Mouse (Mus musculus) C2C12 (cell line): Measurements from ENCODE around the gene Necap1. TPM values are rescaled to one million over a fixed set of nuclear protein-coding genes. Genes with fewer than 3 reads are reported as not detected.
A peak's percentile ranks its signal among the peaks of the same experiment; 100 is the strongest.

Experiments
- H3K27me3 ChIP-seq: one replicate; pipeline ENCODE4 v1.6.1; 2011; ENCODE audit not compliant: control insufficient read depth, insufficient read depth, insufficient read length
- H3K36me3 ChIP-seq: one replicate; pipeline ENCODE4 v1.6.1; 2011; ENCODE audit not compliant: control insufficient read depth, insufficient read depth
- H3K4me3 ChIP-seq: one replicate; pipeline ENCODE4 v1.5.1; 2011; ENCODE audit warnings: mild to moderate bottlenecking, control low read depth; ENCODE audit not compliant: poor library complexity, insufficient read depth, severe bottlenecking
- H3K79me2 ChIP-seq: one replicate; pipeline ENCODE4 v1.6.1; 2011; ENCODE audit not compliant: control insufficient read depth, insufficient read depth
- H3K79me3 ChIP-seq: one replicate; pipeline ENCODE4 v1.6.1; 2011; ENCODE audit warnings: low read depth, control low read depth
- H3ac ChIP-seq: one replicate; pipeline ENCODE3; 2011; ENCODE audit warnings: low read depth; ENCODE audit not compliant: control insufficient read depth, insufficient read length
- CEBPB ChIP-seq: IDR thresholded peaks from one replicate; pipeline ENCODE4 v1.6.1; 2011; ENCODE audit warnings: low read depth, mild to moderate bottlenecking, control low read depth, moderate library complexity
- CTCF ChIP-seq: IDR thresholded peaks from one replicate; pipeline ENCODE4 v1.5.1; 2011; ENCODE audit not compliant: control insufficient read depth, insufficient read depth, insufficient read length
- FOSL1 ChIP-seq: IDR thresholded peaks from one replicate; pipeline ENCODE4 v1.8.0; 2011; ENCODE audit warnings: mild to moderate bottlenecking, low read length; ENCODE audit not compliant: poor library complexity, insufficient read depth, severe bottlenecking
- MAX ChIP-seq: IDR thresholded peaks from one replicate; pipeline ENCODE4 v1.6.1; 2011; ENCODE audit warnings: mild to moderate bottlenecking, control low read depth
- MYOD1 ChIP-seq: IDR thresholded peaks from one replicate; pipeline ENCODE4 v1.6.1; 2011; ENCODE audit warnings: low read depth; ENCODE audit not compliant: control insufficient read depth, insufficient read length
- MYOG ChIP-seq: IDR thresholded peaks from one replicate; pipeline ENCODE4 v1.6.1; 2011; ENCODE audit not compliant: control insufficient read depth, insufficient read length; ENCODE audit errors: extremely low read depth
- USF1 ChIP-seq: IDR thresholded peaks from one replicate; pipeline ENCODE4 v1.6.1; 2011; ENCODE audit warnings: low read depth, mild to moderate bottlenecking, control low read depth, moderate library complexity
- polyA plus RNA-seq: library from polyadenylated mRNA; unstranded; fragments of >200 nt; fragmentation: generic; extraction: Trizol; gene quantifications from one replicate; pipeline ENCODE4 v1.2.1, GENCODE M21; 2012; ENCODE audit warnings: missing spikeins

Necap1 gene
- polyA plus RNA-seq, 1 experiment = 17.7 TPM

DNA sequence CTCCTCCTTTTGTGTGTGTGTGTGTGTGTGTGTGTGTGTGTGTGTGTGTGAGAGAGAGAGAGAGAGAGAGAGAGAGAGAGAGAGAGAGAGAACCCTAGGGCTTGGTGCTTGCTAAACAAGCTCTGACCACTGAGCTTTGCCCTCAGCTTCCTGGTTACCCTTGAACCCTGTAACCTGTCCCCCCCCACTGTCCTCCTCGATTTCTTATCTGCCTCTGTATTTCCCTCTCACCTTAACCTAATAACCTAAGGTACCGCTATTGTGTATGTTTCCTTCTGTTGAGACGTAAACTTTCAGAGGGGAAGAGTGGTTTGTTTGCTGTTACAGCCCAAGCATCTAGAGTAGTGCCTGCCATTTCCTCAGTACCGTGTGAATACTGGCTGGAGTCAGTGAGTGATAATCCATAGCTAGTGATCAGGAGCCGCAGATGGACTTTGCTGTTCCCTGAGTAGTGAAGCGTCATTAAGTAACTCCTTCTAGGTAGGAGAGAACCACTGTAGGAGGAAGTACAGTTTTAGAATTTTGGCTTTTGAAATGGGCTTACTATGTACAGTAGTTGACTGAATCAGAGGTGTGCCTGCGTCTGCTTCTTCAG is 5.0 kb downstream of the Necap1 start:
- Histone ChIP-seq H3K79me3 (peaks cover 50% of the 10 kb centered on the region), H3K27me3 (no peaks in the 10 kb centered on the region), H3K79me2 (peaks cover 65% of the 10 kb centered on the region), H3K36me3 (peaks cover 75% of the 10 kb centered on the region), H3K4me3 (no peak overlapping the region), H3ac (no peak overlapping the region)
- TF ChIP-seq MAX = no peak
- no peak for TF ChIP-seq USF1
- no peak for TF ChIP-seq FOSL1
- no peak for TF ChIP-seq CEBPB
- TF ChIP-seq MYOG = no peak
- no peak for TF ChIP-seq CTCF
- TF ChIP-seq MYOD1 = no peak

DNA sequence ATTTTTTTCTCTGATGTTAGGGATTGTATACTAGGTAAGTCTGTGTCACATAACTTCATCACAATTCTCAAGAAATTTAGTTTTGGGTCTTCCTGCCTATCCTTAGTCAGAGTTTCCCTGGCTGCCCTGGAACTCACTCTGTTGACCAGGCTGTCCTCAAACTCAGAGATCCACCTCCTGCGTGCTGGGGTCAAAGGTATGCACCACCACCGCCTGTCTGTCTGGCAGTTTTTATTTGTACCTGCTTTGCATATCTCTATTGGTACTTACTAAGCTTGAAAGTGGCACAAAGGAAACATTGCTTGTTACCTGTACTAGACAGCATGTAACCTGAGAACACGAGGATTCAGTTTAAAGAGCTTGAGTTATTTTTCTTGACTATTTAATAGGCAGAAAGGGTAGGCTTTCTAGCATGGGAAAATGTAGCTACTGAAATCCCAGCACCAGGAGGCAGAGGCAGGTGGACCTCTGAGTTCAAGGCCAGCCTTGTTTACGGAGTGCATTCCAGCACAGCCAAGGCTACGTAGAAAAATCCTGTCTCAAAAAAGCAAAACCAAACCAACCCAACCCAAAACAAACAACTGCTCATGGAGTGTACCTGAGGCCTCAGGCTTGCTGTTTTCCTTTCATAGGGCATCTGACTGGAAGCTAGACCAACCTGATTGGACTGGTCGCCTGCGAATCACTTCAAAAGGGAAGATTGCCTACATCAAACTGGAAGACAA is 5.7 kb downstream of the Necap1 start:
- H3K27me3 ChIP-seq = no peaks in the 10 kb centered on the region
- peaks cover 47% of the 10 kb centered on the region for H3K79me3 ChIP-seq
- H3K36me3 ChIP-seq = peaks cover 79% of the 10 kb centered on the region
- TF ChIP-seq CEBPB = no peak
- no peak for TF ChIP-seq MYOD1
- TF ChIP-seq FOSL1 = no peak
- no peak for TF ChIP-seq MAX
- TF ChIP-seq USF1 = no peak
- TF ChIP-seq CTCF = no peak
- no peak for TF ChIP-seq MYOG
- no peak overlapping the region for H3K4me3 ChIP-seq
- H3K79me2 ChIP-seq = peaks cover 59% of the 10 kb centered on the region
- no peak overlapping the region for H3ac ChIP-seq

DNA sequence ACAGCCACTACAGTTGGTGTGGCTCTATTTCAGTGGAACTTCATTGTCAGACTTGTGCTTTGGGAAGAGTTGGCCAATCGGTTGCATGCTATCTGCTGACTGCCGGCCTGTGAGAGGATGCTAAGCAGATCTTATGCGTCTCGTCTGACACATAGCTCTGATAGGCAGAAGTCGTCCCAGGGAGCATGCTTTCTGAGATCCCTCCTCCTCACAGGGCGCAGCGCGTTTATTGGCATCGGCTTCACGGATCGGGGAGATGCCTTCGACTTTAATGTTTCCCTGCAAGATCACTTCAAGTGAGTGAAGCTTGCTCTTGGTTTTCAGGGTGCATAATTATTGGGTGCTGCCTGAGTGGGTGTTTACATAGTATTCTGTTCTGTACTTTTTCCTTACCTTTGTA is 7.0 kb downstream of the Necap1 start:
- no peak overlapping the region for H3ac ChIP-seq
- H3K36me3 ChIP-seq = peaks cover 82% of the 10 kb centered on the region
- peaks cover 46% of the 10 kb centered on the region for H3K79me2 ChIP-seq
- no peaks in the 10 kb centered on the region for H3K27me3 ChIP-seq
- peaks cover 34% of the 10 kb centered on the region for H3K79me3 ChIP-seq
- no peak overlapping the region for H3K4me3 ChIP-seq
- TF ChIP-seq MYOG = no peak
- no peak for TF ChIP-seq USF1
- no peak for TF ChIP-seq CTCF
- TF ChIP-seq MAX = no peak
- no peak for TF ChIP-seq CEBPB
- no peak for TF ChIP-seq MYOD1
- no peak for TF ChIP-seq FOSL1

DNA sequence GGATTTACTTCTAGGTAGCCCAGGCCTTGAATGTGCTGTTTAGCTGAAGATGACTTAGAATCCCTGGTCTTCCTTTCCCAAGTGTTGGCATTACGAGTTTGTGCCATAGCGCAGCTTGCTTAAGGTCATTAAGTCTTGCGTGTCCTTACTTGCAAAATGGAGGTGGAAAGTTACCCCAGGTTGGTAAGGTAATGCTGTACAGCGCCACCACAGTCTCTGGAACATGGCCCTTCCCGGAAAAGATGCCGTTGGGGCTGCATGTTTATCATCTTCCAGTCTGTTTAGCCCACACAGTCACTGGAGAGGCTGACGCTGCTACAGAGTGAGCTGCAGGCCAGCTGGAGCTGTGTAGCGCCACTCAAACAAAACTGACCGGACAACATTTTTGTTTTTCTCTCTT is 9.3 kb downstream of the Necap1 start:
- no peak overlapping the region for H3ac ChIP-seq
- peaks cover 12% of the 10 kb centered on the region for H3K79me3 ChIP-seq
- TF ChIP-seq CEBPB (no peak), MYOD1 (no peak), CTCF (no peak), FOSL1 (no peak), MAX (no peak), USF1 (no peak)
- H3K36me3 ChIP-seq = peaks cover 86% of the 10 kb centered on the region
- peaks cover 22% of the 10 kb centered on the region for H3K79me2 ChIP-seq
- no peak overlapping the region for H3K4me3 ChIP-seq
- no peaks in the 10 kb centered on the region for H3K27me3 ChIP-seq

DNA sequence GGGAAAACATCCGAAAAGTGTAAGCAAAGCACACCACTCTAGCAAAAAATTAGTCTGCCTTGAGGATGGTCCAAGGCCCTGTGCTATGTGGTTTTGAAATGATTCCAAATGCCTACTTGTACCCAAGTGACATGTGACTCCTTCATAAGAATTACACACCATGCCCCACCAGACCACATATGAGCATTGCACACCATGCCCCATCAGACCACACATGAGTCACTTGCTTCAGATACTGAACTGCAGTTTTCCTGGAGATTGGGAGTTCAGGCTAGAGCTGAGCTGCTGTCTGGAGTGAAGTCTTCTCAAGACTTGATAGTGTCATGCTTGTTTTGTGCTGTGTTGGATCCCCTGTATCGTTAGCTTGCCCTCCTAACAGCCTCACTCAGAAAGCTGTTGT is 15.3 kb downstream of the Necap1 start:
- Histone ChIP-seq H3K36me3 (peaks cover 66% of the 10 kb centered on the region), H3K27me3 (no peaks in the 10 kb centered on the region), H3K79me3 (no peaks in the 10 kb centered on the region), H3K4me3 (no peak overlapping the region), H3ac (no peak overlapping the region), H3K79me2 (no peaks in the 10 kb centered on the region)
- TF ChIP-seq CTCF = no peak
- TF ChIP-seq MYOD1 = no peak
- TF ChIP-seq CEBPB = no peak
- no peak for TF ChIP-seq FOSL1
- TF ChIP-seq MAX = no peak
- TF ChIP-seq USF1 = no peak

DNA sequence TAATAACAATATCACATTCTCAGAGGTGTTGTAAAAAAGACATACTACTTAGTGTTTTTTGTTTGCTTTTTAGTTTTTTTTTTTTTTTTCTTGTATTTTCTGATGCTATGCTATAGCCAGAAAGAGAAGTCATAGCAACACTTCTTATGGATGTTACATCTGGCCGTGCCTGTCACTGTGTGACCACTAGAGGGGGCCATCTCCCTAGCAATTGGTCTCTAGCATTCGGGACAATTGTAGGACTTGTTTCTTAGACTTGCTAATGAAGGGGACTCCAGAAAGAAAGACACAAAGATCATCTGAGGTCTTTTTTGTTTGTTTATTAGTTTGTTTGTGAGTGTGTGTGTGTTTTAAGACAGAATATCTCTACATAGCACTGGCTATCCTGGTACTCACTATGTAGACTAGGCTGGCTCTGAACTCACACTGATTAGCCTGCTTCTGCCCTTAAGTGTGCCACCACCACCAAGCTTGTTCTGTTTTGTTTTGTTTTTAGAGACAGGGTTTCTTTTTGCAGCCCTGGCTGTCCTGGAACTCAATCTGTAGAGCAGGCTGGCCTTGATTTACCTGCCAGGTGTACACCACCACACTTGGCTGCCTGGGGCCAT is 18.3 kb downstream of the Necap1 start:
- TF ChIP-seq USF1 (no peak), CTCF (peak; percentile 69)
- Histone ChIP-seq H3K79me2 (no peaks in the 10 kb centered on the region), H3K4me3 (no peak overlapping the region), H3K79me3 (no peaks in the 10 kb centered on the region), H3ac (no peak overlapping the region), H3K36me3 (peaks cover 50% of the 10 kb centered on the region), H3K27me3 (no peaks in the 10 kb centered on the region)
